Mouse (Mus musculus) liver, postnatal 0 days (tissue): ENCODE results near the gene Slc28a1.

Experiments used
- CTCF ChIP-seq: sonication (generic); IDR thresholded peaks from 2 replicates; pipeline ENCODE4 v1.5.1; 2016; ENCODE audit warnings: antibody characterized with exemption, low read depth
- EP300 ChIP-seq: IDR thresholded peaks from 2 replicates; pipeline ENCODE4 v1.6.1; 2016; ENCODE audit warnings: antibody characterized with exemption, low read depth, mild to moderate bottlenecking

DNA sequence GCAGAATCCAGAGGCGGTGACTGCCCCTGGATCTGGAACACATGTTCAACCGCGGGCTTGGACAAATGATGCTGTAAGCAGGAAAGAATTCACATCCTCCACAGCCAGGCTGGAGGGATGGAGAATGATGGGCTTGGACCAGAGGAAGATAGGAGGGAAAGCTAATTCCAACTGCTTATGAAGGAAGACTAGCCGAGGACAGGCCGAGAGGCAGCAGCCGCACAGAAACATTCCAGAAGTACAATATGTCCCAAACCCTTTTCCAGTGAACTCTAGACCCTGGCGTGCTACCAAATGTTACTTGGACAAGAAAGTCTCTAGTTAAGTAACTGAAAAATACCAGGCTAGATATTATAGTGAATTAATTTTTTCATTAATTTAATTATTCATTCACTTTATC, 24.5 kb downstream of the Slc28a1 start:
- no peak for TF ChIP-seq EP300
- no peak for TF ChIP-seq CTCF
